Mouse (Mus musculus) cerebellum, postnatal 36 days (tissue): ENCODE data around the gene Grid2.
A peak's percentile ranks its signal among the peaks of the same experiment; 100 is the strongest.

Experiments
- DNase-seq, 2 experiments: peaks; one replicate each; pipeline ENCODE4 v3.0.0; 2021 to 2022; ENCODE audit warnings: mixed read lengths in 2 of 2

Gene Grid2

DNA sequence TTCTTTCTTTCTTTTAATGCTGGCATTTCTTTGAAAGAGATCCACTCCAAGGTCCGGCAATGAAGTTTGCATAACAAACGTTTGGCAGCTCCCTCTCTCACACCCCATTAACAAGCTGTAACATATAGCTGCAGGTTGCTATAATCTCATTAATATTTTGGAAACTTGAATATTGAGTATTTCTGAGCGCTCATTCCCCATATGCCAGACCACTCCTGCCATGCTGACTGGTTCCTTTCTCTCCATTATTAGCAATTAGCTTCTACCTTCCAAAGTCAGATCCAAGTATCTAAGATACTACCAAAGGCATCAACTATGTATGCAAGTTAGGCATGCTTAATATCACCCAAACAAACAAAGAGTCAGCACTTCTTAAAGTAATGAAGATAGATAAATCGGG is 1477.6 kb downstream of the Grid2 start:
- DNase-seq = no peak

DNA sequence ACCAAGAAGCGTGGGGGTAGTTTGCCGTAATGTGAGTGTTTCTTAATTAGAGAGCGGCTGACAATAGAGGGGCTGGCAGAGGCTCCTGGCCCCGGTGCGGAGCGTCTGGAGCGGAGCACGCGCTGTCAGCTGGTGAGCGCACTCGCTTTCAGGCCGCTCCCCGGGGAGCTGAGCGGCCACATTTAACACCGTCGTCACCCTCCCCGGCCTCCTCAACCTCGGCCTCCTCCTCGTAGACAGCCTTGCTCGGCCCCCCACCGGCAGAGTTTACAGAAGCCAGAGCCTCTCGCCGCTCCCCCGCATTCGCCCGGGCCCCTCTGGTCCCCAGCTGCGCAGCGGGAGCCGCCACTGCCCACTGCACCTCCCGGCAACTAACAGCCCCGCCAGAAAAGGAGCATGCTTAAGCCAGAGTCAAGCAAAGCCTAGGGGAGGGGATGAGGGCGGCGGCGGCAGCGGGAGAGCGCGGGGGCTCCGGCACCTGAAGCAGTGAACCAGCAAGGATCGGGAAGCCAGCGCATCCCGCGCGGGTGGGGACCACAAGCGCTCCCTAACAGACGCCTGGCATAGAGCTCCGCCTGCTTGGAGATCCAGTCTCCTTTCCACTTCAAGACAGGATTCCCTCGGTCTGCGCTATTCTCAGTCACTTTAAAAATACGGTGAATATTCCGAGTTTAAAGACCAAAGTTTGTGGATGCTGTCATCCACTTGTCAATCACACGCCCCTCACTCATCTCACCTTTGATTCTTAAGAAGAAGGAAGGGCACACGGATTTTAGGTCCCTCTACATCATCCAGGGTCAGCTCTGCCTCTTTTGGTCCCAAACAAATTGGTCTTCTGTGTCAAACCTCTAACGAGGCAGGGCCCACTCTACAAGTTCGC is 1479.0 kb downstream of the Grid2 start:
- peak; percentile 14 to 16 for DNase-seq

DNA sequence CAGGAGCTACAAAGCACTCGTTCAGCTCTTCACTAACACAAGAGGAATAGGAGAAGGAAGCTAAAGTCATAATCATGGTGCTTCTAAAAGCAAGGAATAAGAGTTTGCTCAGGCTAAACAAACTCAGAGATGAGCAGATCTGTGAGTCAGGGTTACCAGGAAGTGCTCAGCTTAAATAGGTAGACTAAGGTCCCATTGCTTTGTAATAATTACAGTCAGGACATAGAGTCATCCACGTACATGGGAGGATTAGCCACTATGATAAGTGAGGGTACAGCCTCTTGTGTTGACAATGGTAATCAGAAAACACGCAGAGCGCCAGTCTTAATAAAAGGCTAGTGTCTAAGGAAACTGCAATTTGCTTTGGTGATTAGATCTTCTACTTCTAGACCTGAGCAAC is 1480.6 kb downstream of the Grid2 start:
- no peak for DNase-seq

DNA sequence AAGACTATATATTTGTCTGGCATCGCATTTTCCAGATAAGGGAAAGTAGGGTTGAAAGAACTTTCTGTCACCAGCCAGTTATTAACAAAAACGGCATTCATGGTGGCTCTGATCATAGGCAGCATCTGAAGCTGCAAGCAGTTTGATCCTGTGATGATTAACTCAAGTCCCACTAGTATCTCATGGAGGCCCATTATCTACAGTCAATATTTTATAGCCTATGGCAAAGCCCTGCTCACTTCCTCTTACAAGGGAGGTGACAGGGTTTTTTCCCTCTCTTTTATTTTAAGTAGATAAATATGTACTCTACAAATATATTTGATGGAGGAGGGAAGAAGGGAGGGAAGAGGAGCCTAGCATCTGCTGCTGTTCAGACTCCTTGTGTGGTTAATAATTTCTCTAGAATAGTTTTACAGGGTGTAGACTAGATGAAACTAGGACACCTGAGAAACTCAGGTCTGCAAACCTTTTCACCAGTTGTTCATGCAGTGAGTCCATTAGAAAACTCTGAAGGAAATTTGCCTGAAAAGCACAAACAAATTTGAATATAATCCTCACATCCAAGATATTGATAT is 1487.3 kb downstream of the Grid2 start:
- no peak for DNase-seq
